Mouse (Mus musculus): ENCODE data around the gene Npy2r. TPM values are rescaled to one million over a fixed set of nuclear protein-coding genes. Genes with fewer than 3 reads are reported as not detected.
A peak's percentile ranks its signal among the peaks of the same experiment; 100 is the strongest.

Gene Npy2r
- not detected in 2 replicates for total RNA-seq (2017)

GRCm38 (mm10) chr3:82547908-82548721 is at the start of gene Npy2r:
TSS of gene Npy2r (minus strand) at chr3:82548084.
- peak; percentile 50 for ATAC-seq (replicated peaks; ENCODE audit: low read depth, poor library complexity, severe bottlenecking)

GRCm38 (mm10) chr3:82557786-82558185 is 9.9 kb upstream of the Npy2r start:
- ATAC-seq (replicated peaks; ENCODE audit: low read depth, poor library complexity, severe bottlenecking), result no peak

GRCm38 (mm10) chr3:82556311-82556828 is 8.5 kb upstream of the Npy2r start:
- no peak for ATAC-seq (replicated peaks; ENCODE audit: low read depth, poor library complexity, severe bottlenecking)

- no peak for ATAC-seq (replicated peaks; ENCODE audit: low read depth, poor library complexity, severe bottlenecking)
Observed at GRCm38 (mm10) chr3:82549932-82550331, 2.0 kb upstream of the Npy2r start.

GRCm38 (mm10) chr3:82548753-82549152 is 869 bp upstream of the Npy2r start:
- ATAC-seq (replicated peaks; ENCODE audit: low read depth, poor library complexity, severe bottlenecking), result no peak

GRCm38 (mm10) chr3:82541449-82541848 is 6.4 kb downstream of the Npy2r start:
- ATAC-seq (replicated peaks; ENCODE audit: low read depth, poor library complexity, severe bottlenecking), result no peak

GRCm38 (mm10) chr3:82539951-82540350 is 7.9 kb downstream of the Npy2r start:
- no peak for ATAC-seq (replicated peaks; ENCODE audit: low read depth, poor library complexity, severe bottlenecking)

GRCm38 (mm10) chr3:82524792-82525191 is 23.1 kb downstream of the Npy2r start:
- no peak for ATAC-seq (replicated peaks; ENCODE audit: low read depth, poor library complexity, severe bottlenecking)

GRCm38 (mm10) chr3:82498006-82498405 is 49.9 kb downstream of the Npy2r start:
- ATAC-seq (replicated peaks; ENCODE audit: low read depth, poor library complexity, severe bottlenecking), result no peak

Other genes starting within 250 kb of the Npy2r start
- gene Map9, start 190.0 kb downstream of the Npy2r start, total RNA-seq (2017), result 1.1 and 33.4 TPM in 2 replicates

Data from common myeloid progenitor, adult 5-6 weeks (primary cell).